Comparison of ENCODE assay signal across 22 mouse cellular contexts in the genomic region with DNA sequence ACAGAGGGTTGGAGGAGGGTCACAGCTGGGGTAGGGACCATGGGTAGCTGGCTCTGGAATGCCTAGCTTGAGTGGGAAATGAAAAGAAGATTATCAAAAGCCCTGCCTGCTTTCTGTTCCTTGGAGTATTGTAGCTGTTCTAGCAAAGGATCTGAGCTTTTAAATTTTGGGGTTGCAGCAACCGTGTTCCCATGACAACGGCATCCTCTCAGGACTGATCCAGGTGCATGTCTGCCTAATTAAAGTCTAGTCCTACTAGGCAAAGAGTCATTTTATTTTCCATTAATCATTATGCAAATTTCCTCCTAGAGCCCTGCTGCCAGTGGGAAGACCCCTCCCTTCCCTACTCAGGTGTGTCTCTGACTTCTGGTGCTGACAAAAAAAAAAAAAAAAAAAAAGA. TPM values are rescaled to one million over a fixed set of nuclear protein-coding genes. Genes with fewer than 3 reads are reported as not detected.
A peak's percentile ranks its signal among the peaks of the same experiment; 100 is the strongest.
DNase-seq lines count a peak whose midpoint lies in the region; ATAC-seq and TF ChIP-seq lines count a peak whose summit lies in the region.
"Had no signal": no experiment of that assay in that cellular context is flagged by ENCODE, and none has a peak within 500 bp of the region (broad histone marks: within the 10 kb centered on the region; RNA-seq: fewer than 3 reads in every experiment).

No protein-coding gene starts in this region.

- peaks cover 97% of the 10 kb centered on the region for H3K4me1 ChIP-seq in forebrain, embryonic 13.5 days
- peaks cover 97% of the 10 kb centered on the region for H3K4me1 ChIP-seq in hindbrain, embryonic 14.5 days (replicated peaks; ENCODE audit: control insufficient read depth, insufficient read depth, low read length)
- peaks cover 99% of the 10 kb centered on the region for H3K4me1 ChIP-seq in midbrain, embryonic 15.5 days
- H3K4me1 ChIP-seq: lung, embryonic 15.5 days had no signal

- TF ChIP-seq CTCF in brain, embryonic 14.5 days (IDR thresholded peaks at IDR 0.05; ENCODE audit: borderline replicate concordance, extremely low read depth, insufficient read depth, insufficient read length): no peak

- H3K27ac ChIP-seq in forebrain, embryonic 13.5 days: peak overlapping the region; percentile 96
- H3K27ac ChIP-seq in hindbrain, embryonic 14.5 days: peak overlapping the region; percentile 92
- peak overlapping the region; percentile 93 for H3K27ac ChIP-seq in midbrain, embryonic 15.5 days
- H3K27ac ChIP-seq: lung, embryonic 15.5 days had no signal

- intact Hi-C loops in gastrocnemius, postnatal 14 days (cut with DNase I; ENCODE audit: low total_unique reads): no loop called here

- no peaks in the 10 kb centered on the region for H3K36me3 ChIP-seq in forebrain, embryonic 13.5 days (ENCODE audit: poor library complexity, severe bottlenecking)
- H3K36me3 ChIP-seq in hindbrain, embryonic 14.5 days (replicated peaks; ENCODE audit: control insufficient read depth, insufficient read depth): no peaks in the 10 kb centered on the region
- no peaks in the 10 kb centered on the region for H3K36me3 ChIP-seq in midbrain, embryonic 15.5 days (replicated peaks)
- H3K36me3 ChIP-seq: lung, embryonic 15.5 days had no signal

- H3K4me3 ChIP-seq in forebrain, embryonic 13.5 days: no peak overlapping the region
- no peak overlapping the region for H3K4me3 ChIP-seq in hindbrain, embryonic 14.5 days (replicated peaks; ENCODE audit: low read length)
- no peak overlapping the region for H3K4me3 ChIP-seq in midbrain, embryonic 15.5 days
- H3K4me3 ChIP-seq: lung, embryonic 15.5 days had no signal

- no peak; the same call in 1 of the 2 replicates for ATAC-seq in forebrain, embryonic 13.5 days
- no peak for ATAC-seq in hindbrain, embryonic 14.5 days (ENCODE audit: low FRiP score)
- no peak for ATAC-seq in midbrain, embryonic 15.5 days (replicated peaks)
- ATAC-seq: intestine, embryonic 16.5 days had no signal

- no peak for TF ChIP-seq POLR2A in brain, embryonic 14.5 days (IDR thresholded peaks at IDR 0.05; ENCODE audit: borderline replicate concordance, extremely low read depth, insufficient read depth, insufficient read length, poor library complexity, severe bottlenecking)

- no peaks in the 10 kb centered on the region for H3K27me3 ChIP-seq in forebrain, embryonic 13.5 days
- H3K27me3 ChIP-seq in hindbrain, embryonic 14.5 days (ENCODE audit: control insufficient read depth, insufficient read depth, low read length): no peaks in the 10 kb centered on the region
- no peaks in the 10 kb centered on the region for H3K27me3 ChIP-seq in midbrain, embryonic 15.5 days (replicated peaks)
- H3K27me3 ChIP-seq: lung, embryonic 15.5 days had no signal

- no peaks in the 10 kb centered on the region for H3K9me3 ChIP-seq in forebrain, embryonic 13.5 days (replicated peaks)
- H3K9me3 ChIP-seq in hindbrain, embryonic 14.5 days (ENCODE audit: control insufficient read depth, low read length): no peaks in the 10 kb centered on the region
- H3K9me3 ChIP-seq in midbrain, embryonic 15.5 days: no peaks in the 10 kb centered on the region
- H3K9me3 ChIP-seq: lung, embryonic 15.5 days had no signal

- H3K4me2 ChIP-seq in forebrain, embryonic 13.5 days: peak overlapping the region; percentile 25; the same call in 1 of the 2 replicates
- H3K4me2 ChIP-seq in hindbrain, embryonic 14.5 days (replicated peaks): no peak overlapping the region; the same call in 1 of the 2 replicates
- H3K4me2 ChIP-seq in midbrain, embryonic 15.5 days: peak overlapping the region; percentile 17; the same call in 1 of the 2 replicates
- H3K4me2 ChIP-seq: liver, embryonic 11.5 days; lung, embryonic 15.5 days had no signal

- no peak overlapping the region for H3K9ac ChIP-seq in forebrain, embryonic 13.5 days
- no peak overlapping the region for H3K9ac ChIP-seq in hindbrain, embryonic 14.5 days
- 0 out of 2 replicates have a peak overlapping the region, but pooled peaks have one; percentile 8 for H3K9ac ChIP-seq in midbrain, embryonic 15.5 days
- H3K9ac ChIP-seq: lung, embryonic 15.5 days had no signal

- DNase-seq in brain, embryonic 14.5 days (ENCODE audit: low read depth): peak; percentile 74
- DNase-seq in hindbrain, embryonic 14.5 days (ENCODE audit: low spot score): no peak
- no peak for DNase-seq in frontal cortex, postnatal 36 days (ENCODE audit: low spot score in 2 of 2)
- no peak for DNase-seq in adrenal gland, adult (ENCODE audit: inconsistent age in 2 of 2, low spot score in 1 of 2)
- no peak for DNase-seq in urinary bladder, postnatal 25 days (ENCODE audit: low spot score)
- no peak for DNase-seq in gastrocnemius, postnatal 14 days
- DNase-seq: adrenal gland, adult 2 months; cerebellum, adult 18-20 months; embryo, embryonic 11 days; kidney, postnatal 10 days; left cerebral cortex, postnatal 4 days; thymus, adult 18-20 months had no signal

- whole genome bisulfite sequencing in forebrain, embryonic 13.5 days: 49% methylated on average over 2 of the region's 2 CpGs
- 55% methylated on average over 2 of the region's 2 CpGs for WGBS in hindbrain, embryonic 14.5 days
- 55% methylated on average over 2 of the region's 2 CpGs for WGBS in midbrain, embryonic 15.5 days

RNA-seq across cellular contexts. Expression of gene Add2, which starts 34.2 kb away (rescaled TPM):
- polyA plus RNA-seq in brain, embryonic 14.5 days (2012; rRNA removed): 181 and 191 TPM in 2 replicates
- polyA plus RNA-seq in forebrain, embryonic 13.5 days (2015; fragmentation: Nextera tagmentation; extraction: Ambion mirVana): 155 and 172 TPM in 2 replicates
- 102 and 111 TPM in 2 replicates for polyA plus RNA-seq in hindbrain, embryonic 14.5 days (2014; fragmentation: Nextera tagmentation; extraction: Ambion mirVana)
- polyA plus RNA-seq in midbrain, embryonic 15.5 days (2015; fragmentation: Nextera tagmentation; extraction: Ambion mirVana): 206 and 209 TPM in 2 replicates
- total RNA-seq in gastrocnemius, postnatal 14 days (2021): under 1 TPM; 0.31 to 0.33 TPM
- total RNA-seq: gastrocnemius, adult 18-20 months had no signal

RNA-seq across cellular contexts. Expression of gene Figla, which starts 46.7 kb away (rescaled TPM):
- 0.15 TPM in 1 of 2 replicates, not detected in the other for polyA plus RNA-seq in brain, embryonic 14.5 days (2012; rRNA removed)
- polyA plus RNA-seq in forebrain, embryonic 13.5 days (2015; fragmentation: Nextera tagmentation; extraction: Ambion mirVana): not detected in 2 replicates
- polyA plus RNA-seq in hindbrain, embryonic 14.5 days (2014; fragmentation: Nextera tagmentation; extraction: Ambion mirVana): not detected in 2 replicates
- polyA plus RNA-seq in midbrain, embryonic 15.5 days (2015; fragmentation: Nextera tagmentation; extraction: Ambion mirVana): not detected in 2 replicates
- total RNA-seq in gastrocnemius, postnatal 14 days (2021): not detected
- total RNA-seq: adrenal gland, adult 2 months; gastrocnemius, adult 18-20 months; heart, adult 8-10 months; layer of hippocampus, postnatal 10 days; left cerebral cortex, postnatal 4 days had no signal
- polyA plus RNA-seq: adrenal gland, adult 2 months; heart, postnatal 0 days; intestine, embryonic 16.5 days; liver, embryonic 11.5 days; lung, embryonic 15.5 days; urinary bladder, adult 2 months had no signal
